Mouse (Mus musculus) erythroblast, embryonic 14.5 days (primary cell): ENCODE data around the gene Sfr1. TPM values are rescaled to one million over a fixed set of nuclear protein-coding genes. Genes with fewer than 3 reads are reported as not detected.

Source experiments
- H3K27me3 ChIP-seq: 2 replicates; pipeline ENCODE4 v1.6.1; 2012; ENCODE audit warnings: inconsistent platforms; ENCODE audit not compliant: control insufficient read depth
- H3K36me3 ChIP-seq: 2 replicates; pipeline ENCODE4 v1.6.1; 2012; ENCODE audit warnings: mild to moderate bottlenecking, inconsistent platforms; ENCODE audit not compliant: control insufficient read depth
- H3K4me1 ChIP-seq: 2 replicates; pipeline ENCODE4 v1.6.1; 2012; ENCODE audit warnings: inconsistent platforms; ENCODE audit not compliant: control insufficient read depth
- H3K4me3 ChIP-seq: replicated peaks from 2 replicates; pipeline ENCODE3; 2012; ENCODE audit warnings: moderate library complexity, mild to moderate bottlenecking, inconsistent platforms
- H3K9me3 ChIP-seq: 2 replicates; pipeline ENCODE4 v1.6.1; 2012; ENCODE audit warnings: low read length, inconsistent platforms, mixed read lengths; ENCODE audit not compliant: control insufficient read depth
- GATA1 ChIP-seq: IDR thresholded peaks from 2 replicates; pipeline ENCODE4 v1.6.1; 2012; ENCODE audit warnings: low read length, inconsistent platforms, mixed read lengths
- TAL1 ChIP-seq: IDR thresholded peaks from 3 replicates; pipeline ENCODE4 v1.6.1; 2012; ENCODE audit warnings: low read length, inconsistent platforms, mixed read lengths
- polyA plus RNA-seq: library from polyadenylated mRNA; stranded (reverse); fragments of >175 nt; gene quantifications from 2 replicates; pipeline ENCODE4 v1.2.3, GENCODE M21; 2012

Sfr1 gene
- 0.80 and 0.81 TPM in 2 replicates for polyA plus RNA-seq

DNA sequence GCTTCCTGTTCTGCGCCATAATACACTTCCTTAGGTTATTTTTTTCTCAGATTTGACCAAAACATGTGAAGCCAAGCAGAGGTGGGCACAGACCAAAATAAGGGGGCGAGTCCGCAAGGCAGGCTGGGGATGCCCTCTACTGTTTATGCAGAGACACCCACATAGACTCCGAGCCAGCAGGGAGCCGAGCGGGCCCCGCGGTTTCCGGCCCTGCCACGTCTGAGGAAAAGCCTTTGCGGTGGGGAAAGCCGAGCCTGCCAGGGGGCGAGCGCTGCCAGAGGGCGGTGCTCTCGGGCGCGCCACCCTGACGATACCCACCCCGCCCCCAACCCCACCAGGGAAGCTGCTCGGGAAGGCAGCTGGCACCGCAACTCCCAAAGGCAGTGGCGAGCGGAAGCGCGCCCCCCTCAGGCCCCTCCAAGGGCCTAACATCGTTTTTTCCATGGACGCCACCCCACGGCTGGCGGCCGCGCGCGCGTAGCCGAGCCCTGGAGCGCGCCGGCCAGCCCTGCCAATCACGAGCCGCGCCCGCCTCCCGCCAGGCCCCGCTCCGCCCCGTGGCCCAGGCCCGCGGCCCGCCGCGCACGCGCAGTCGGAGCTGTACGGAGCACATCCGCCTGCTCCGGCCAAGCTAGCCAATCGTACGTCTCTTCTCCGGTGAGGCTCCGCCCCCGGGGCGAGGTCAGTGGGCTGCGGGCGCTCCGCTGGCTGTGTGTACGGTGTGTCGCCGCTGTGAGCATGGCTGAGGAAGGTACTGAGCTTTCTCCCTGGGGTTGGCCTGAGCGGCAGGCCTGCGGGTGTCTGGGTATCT lies at the start of gene Sfr1:
Gene Sfr1 (plus strand): TSS at position 612 of the 811 bp plus-strand sequence.
- TF ChIP-seq GATA1 (no peak), TAL1 (no peak)
- H3K27me3 ChIP-seq = no peaks in the 10 kb centered on the region
- peaks cover 39% of the 10 kb centered on the region for H3K36me3 ChIP-seq
- peaks cover 20% of the 10 kb centered on the region for H3K4me1 ChIP-seq
- H3K4me3 ChIP-seq = peak within 1 kb of the TSS; percentile 78
- no peaks in the 10 kb centered on the region for H3K9me3 ChIP-seq

DNA sequence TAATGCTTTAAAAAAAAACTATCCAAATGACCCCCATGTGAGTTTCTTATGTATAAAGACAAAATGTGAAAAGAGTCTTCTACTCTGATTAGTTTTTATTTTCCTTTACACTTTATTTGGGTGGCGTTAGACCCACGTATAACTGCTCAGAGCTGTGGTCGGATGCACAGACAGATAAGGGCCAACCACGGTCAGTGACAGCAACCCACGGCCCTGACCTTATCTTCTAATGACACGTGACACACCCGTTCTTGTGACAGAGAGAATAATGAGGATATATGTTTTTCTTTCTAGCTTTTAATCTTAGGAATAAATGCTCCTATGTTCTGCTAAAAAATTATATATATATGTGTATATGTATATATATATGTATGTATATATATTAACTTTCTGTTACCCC lies 41.9 kb upstream of the Sfr1 start:
- no peaks in the 10 kb centered on the region for H3K27me3 ChIP-seq
- TF ChIP-seq TAL1 (no peak), GATA1 (no peak)
- peaks cover 7% of the 10 kb centered on the region for H3K4me1 ChIP-seq
- H3K9me3 ChIP-seq = no peaks in the 10 kb centered on the region
- no peak overlapping the region for H3K4me3 ChIP-seq
- H3K36me3 ChIP-seq = no peaks in the 10 kb centered on the region

DNA sequence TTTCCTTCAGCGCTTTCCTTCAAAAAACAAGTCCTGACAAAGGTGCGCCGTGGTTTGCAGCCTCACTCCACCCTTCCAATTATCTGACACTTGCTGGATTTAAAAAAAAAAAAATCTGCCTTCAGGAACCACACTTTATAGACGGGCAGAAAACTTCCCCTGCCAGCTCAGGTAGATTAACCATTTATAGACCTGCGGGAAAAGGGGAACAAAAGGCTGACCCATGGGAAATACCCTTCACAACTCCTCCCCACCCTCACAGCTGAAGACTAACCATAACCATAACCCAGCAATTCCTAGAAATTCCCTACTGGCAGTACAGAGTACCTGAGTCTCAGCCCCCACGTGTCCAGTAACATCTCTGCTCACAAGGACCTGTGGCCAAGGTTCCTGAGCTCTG lies 39.5 kb upstream of the Sfr1 start, which contains the start of gene Col17a1:
Gene Col17a1 (minus strand): TSS at position 101 of the 400 bp plus-strand sequence.
- H3K9me3 ChIP-seq = no peaks in the 10 kb centered on the region
- TF ChIP-seq GATA1 = no peak
- TF ChIP-seq TAL1 = no peak

DNA sequence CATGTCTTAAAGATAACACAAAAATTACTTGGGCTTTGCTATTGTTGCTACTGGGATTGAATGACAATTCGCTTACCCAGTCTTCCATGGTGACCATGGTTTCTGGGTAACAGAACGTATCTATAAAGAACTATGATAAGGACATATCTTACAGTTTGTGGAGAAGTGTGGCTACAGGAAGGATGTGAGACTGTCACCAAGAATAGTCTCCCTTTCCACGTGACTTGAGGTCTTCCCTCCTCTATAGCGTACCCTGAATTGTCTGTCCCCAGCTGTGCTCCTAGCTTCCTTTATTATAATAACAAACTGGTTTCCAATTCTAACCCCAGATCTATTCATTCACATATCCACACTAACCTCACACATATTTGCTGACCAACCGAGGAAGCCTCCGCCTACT lies 35.8 kb upstream of the Sfr1 start:
- H3K4me3 ChIP-seq = no peak overlapping the region
- no peak for TF ChIP-seq TAL1
- no peak for TF ChIP-seq GATA1
- H3K4me1 ChIP-seq = no peaks in the 10 kb centered on the region
- no peaks in the 10 kb centered on the region for H3K9me3 ChIP-seq
- H3K36me3 ChIP-seq = no peaks in the 10 kb centered on the region
- H3K27me3 ChIP-seq = peaks cover 5% of the 10 kb centered on the region

More for the DNA sequence above, 39.5 kb upstream of the Sfr1 start, which contains the start of gene Col17a1:
- H3K4me1 ChIP-seq = peaks cover 7% of the 10 kb centered on the region
- H3K27me3 ChIP-seq = peaks cover 5% of the 10 kb centered on the region
- no peaks in the 10 kb centered on the region for H3K36me3 ChIP-seq
- no peak within 1 kb of the TSS for H3K4me3 ChIP-seq

DNA sequence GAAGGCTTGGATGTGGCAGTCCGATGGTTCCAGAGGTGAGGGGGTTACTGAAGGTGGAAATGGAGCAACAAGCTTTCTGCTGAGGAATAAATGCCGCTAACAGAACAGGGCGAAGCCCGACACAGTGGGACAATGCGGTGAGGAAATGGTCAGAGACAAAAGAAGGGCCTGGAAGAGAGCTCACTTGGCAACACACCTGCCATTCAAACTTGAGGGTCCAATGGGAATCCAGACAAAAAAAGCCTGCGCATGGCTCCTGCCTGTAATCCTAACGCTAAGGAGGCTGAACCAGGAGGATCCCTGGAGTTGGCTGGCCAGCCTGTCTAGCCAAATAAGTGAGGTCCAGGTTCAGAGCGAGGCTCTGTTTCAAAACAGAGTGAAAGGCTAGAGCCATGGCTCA lies 35.1 kb upstream of the Sfr1 start:
- no peaks in the 10 kb centered on the region for H3K9me3 ChIP-seq
- no peak overlapping the region for H3K4me3 ChIP-seq
- no peaks in the 10 kb centered on the region for H3K4me1 ChIP-seq
- peaks cover 5% of the 10 kb centered on the region for H3K27me3 ChIP-seq
- no peak for TF ChIP-seq TAL1
- TF ChIP-seq GATA1 = no peak
- no peaks in the 10 kb centered on the region for H3K36me3 ChIP-seq

DNA sequence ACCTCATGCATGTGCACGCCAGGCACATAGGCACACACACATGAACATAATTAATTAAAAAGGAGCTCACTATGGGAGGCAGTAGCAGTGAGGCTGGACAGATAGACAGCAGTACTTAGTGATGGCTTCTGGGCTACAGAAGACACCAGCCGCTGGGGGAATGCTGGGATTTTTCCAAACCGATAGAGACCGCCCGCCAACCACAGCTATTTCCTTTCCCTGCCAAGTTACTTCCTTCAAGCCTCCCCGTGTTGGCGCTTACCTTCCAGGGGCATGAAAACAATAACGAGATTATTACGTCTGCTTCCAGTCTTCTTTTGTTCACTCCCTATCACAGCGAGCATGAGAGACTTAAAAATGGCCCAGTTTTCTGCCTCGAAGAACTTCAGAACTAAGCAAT lies 34.4 kb upstream of the Sfr1 start:
- no peak overlapping the region for H3K4me3 ChIP-seq
- peaks cover 5% of the 10 kb centered on the region for H3K27me3 ChIP-seq
- H3K36me3 ChIP-seq = no peaks in the 10 kb centered on the region
- TF ChIP-seq TAL1 = no peak
- no peak for TF ChIP-seq GATA1
- H3K4me1 ChIP-seq = no peaks in the 10 kb centered on the region
- H3K9me3 ChIP-seq = no peaks in the 10 kb centered on the region

DNA sequence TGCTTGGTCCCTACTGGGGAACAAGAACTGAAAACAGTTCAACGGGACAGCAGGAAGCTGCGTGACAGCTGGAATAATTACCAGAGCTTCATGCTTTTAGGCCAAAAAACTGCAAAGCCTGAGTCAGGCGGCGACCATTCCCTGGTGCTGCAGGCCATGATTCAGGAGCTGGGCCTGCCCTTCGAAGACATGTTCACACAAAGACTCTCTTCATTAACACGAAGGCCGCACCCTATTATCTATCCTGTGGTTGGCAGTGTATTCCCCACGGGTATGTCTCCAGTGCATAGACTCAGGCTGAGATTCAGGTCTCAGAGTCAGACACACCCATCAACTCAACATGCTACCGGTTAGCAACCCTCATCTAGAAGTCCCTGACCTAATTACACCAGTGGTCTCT lies 33.2 kb upstream of the Sfr1 start:
- no peak overlapping the region for H3K4me3 ChIP-seq
- TF ChIP-seq GATA1 = no peak
- TF ChIP-seq TAL1 = no peak
- H3K9me3 ChIP-seq = no peaks in the 10 kb centered on the region
- peaks cover 5% of the 10 kb centered on the region for H3K27me3 ChIP-seq
- H3K4me1 ChIP-seq = no peaks in the 10 kb centered on the region
- H3K36me3 ChIP-seq = no peaks in the 10 kb centered on the region

DNA sequence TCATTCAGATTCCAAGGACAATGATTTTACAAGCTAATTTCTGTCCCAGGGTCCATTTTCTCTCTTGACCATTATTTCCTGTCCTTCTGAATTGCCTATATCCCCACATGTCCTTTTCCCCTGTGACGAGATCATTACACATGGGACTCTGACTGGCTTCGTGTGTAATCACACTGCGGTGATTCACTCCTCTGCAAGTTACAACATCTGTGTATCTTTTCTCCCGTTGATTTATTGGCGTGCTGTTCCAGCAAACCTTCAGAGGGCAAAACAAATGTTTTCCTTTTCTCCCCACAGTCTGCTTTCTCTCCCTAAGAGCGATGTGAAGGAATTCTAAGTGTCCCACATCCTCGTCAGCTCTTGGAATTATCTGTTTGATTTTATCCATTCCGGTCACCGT lies 31.7 kb upstream of the Sfr1 start:
- H3K36me3 ChIP-seq = no peaks in the 10 kb centered on the region
- TF ChIP-seq GATA1 (no peak), TAL1 (no peak)
- H3K4me1 ChIP-seq = no peaks in the 10 kb centered on the region
- no peaks in the 10 kb centered on the region for H3K9me3 ChIP-seq
- no peak overlapping the region for H3K4me3 ChIP-seq
- H3K27me3 ChIP-seq = peaks cover 5% of the 10 kb centered on the region

DNA sequence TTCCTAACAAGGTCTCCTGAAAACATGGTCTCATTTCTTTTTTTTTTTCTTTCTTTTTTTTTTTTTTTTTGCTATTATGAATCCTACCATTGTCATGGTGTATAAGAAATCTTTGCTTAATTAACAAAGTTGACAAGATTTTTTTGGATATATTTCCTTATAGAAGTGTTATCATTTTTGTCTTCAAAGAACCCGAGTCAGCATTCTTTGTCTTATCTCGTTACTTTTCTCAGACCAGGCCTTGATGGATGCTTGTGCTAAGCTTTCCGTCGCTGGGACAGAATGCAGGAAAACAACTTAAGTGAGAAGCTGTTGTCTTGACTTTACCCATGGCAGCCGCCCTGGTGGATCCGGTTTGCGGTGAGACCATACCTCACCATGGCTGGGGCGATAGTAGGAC lies 31.0 kb upstream of the Sfr1 start:
- Histone ChIP-seq H3K9me3 (no peaks in the 10 kb centered on the region), H3K4me1 (no peaks in the 10 kb centered on the region), H3K27me3 (peaks cover 5% of the 10 kb centered on the region), H3K4me3 (no peak overlapping the region), H3K36me3 (no peaks in the 10 kb centered on the region)
- TF ChIP-seq GATA1 (no peak), TAL1 (no peak)
